Mouse (Mus musculus) hindbrain, embryonic 16.5 days (tissue): ENCODE data around the gene Gc. TPM values are rescaled to one million over a fixed set of nuclear protein-coding genes. Genes with fewer than 3 reads are reported as not detected.
A peak's percentile ranks its signal among the peaks of the same experiment; 100 is the strongest.

ENCODE experiments used
- ATAC-seq: fragments of 200-750 bp; cut with Nextera tagmentation; 2 replicates; pipeline ENCODE4 v1.8.0; 2017; ENCODE audit warnings: moderate TSS enrichment, moderate library complexity
- H3K27ac ChIP-seq: fragments of 300-500 bp; sonication (generic); 2 replicates; pipeline ENCODE4 v1.5.1; 2014; ENCODE audit warnings: low read depth, mild to moderate bottlenecking, control low read depth, low read length, moderate library complexity
- H3K27me3 ChIP-seq: fragments of 300-500 bp; sonication (generic); replicated peaks from 2 replicates; pipeline ENCODE4 v1.6.1; 2014; ENCODE audit warnings: low read length; ENCODE audit not compliant: control insufficient read depth, insufficient read depth
- H3K36me3 ChIP-seq: fragments of 300-500 bp; sonication (generic); 2 replicates; pipeline ENCODE4 v1.6.1; 2014; ENCODE audit warnings: mild to moderate bottlenecking, low read length, moderate library complexity, mixed read lengths; ENCODE audit not compliant: control insufficient read depth, insufficient read depth
- H3K4me1 ChIP-seq: fragments of 300-500 bp; sonication (generic); 2 replicates; pipeline ENCODE4 v1.6.1; 2014; ENCODE audit warnings: low read depth, low read length; ENCODE audit not compliant: control insufficient read depth, insufficient read depth
- H3K4me2 ChIP-seq: fragments of 300-500 bp; sonication (generic); 2 replicates; pipeline ENCODE4 v1.6.1; 2014; ENCODE audit warnings: mild to moderate bottlenecking, low read length, control low read depth, moderate library complexity
- H3K4me3 ChIP-seq: fragments of 300-500 bp; sonication (generic); 2 replicates; pipeline ENCODE4 v1.5.1; 2014; ENCODE audit warnings: mild to moderate bottlenecking, low read length, control low read depth, moderate library complexity
- H3K9ac ChIP-seq: fragments of 300-500 bp; sonication (generic); 2 replicates; pipeline ENCODE4 v1.6.1; 2014; ENCODE audit warnings: low read depth, mild to moderate bottlenecking, control low read depth, low read length, moderate library complexity
- H3K9me3 ChIP-seq: fragments of 300-500 bp; sonication (generic); 2 replicates; pipeline ENCODE4 v1.6.1; 2014; ENCODE audit warnings: mild to moderate bottlenecking, low read length, moderate library complexity; ENCODE audit not compliant: control insufficient read depth
- WGBS: fragments of 180-500 bp; shearing (Covaris S2); extraction: QIAGEN DNeasy Blood & Tissue Kit; methylation state at CpG from one replicate; pipeline ENCODE4 v1.1.7; 2014; 5-methylcytosine and 5-hydroxymethylcytosine counted together
- polyA plus RNA-seq: library from polyadenylated mRNA; unstranded; fragments of >200 nt; fragmentation: Nextera tagmentation; extraction: Ambion mirVana; gene quantifications from 2 replicates; pipeline ENCODE4 v1.2.1, GENCODE M21; 2015

The Gc gene
- polyA plus RNA-seq, 1 experiment from 2014 or later = 0.55 TPM

DNA sequence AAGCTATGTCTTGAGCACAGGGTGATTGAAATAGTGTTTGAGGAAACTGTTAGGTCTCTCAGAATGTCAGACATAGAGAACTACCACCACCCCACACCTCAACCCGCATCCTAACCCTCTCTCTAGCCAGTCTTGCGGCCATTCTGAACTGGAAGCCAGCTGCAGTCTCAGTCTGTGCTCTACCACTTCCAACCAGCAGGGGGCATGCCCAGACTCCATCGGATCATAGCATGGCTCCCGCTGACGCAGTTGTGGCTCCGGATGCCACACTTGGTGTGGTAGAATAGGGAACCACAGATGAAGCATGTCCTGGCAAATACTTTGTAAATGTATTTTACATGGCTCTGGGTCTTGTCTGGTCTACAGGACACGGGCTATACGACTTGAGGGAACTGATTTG is 2.2 kb downstream of the Gc start:
- Histone ChIP-seq H3K9ac (no peak overlapping the region), H3K9me3 (no peaks in the 10 kb centered on the region), H3K36me3 (no peaks in the 10 kb centered on the region), H3K4me1 (no peaks in the 10 kb centered on the region), H3K27me3 (no peaks in the 10 kb centered on the region), H3K4me3 (no peak overlapping the region), H3K4me2 (no peak overlapping the region), H3K27ac (no peak overlapping the region)
- WGBS = 51% methylated on average over 8 of the region's 8 CpGs
- no peak for ATAC-seq

- Histone ChIP-seq H3K4me1 (no peaks in the 10 kb centered on the region), H3K4me2 (no peak overlapping the region), H3K9me3 (no peaks in the 10 kb centered on the region), H3K9ac (no peak overlapping the region), H3K36me3 (no peaks in the 10 kb centered on the region), H3K4me3 (no peak overlapping the region), H3K27me3 (no peaks in the 10 kb centered on the region), H3K27ac (no peak overlapping the region)
- no peak for ATAC-seq
Observed at GRCm38 (mm10) chr5:89450798-89451197, 6.9 kb downstream of the Gc start.

GRCm38 (mm10) chr5:89449325-89449724 is 8.4 kb downstream of the Gc start:
- Histone ChIP-seq H3K9me3 (no peaks in the 10 kb centered on the region), H3K27ac (no peak overlapping the region), H3K27me3 (no peaks in the 10 kb centered on the region), H3K4me3 (no peak overlapping the region), H3K36me3 (no peaks in the 10 kb centered on the region), H3K4me1 (no peaks in the 10 kb centered on the region), H3K4me2 (no peak overlapping the region), H3K9ac (no peak overlapping the region)
- 94% methylated on average over 9 of the region's 9 CpGs for WGBS
- ATAC-seq = no peak

DNA sequence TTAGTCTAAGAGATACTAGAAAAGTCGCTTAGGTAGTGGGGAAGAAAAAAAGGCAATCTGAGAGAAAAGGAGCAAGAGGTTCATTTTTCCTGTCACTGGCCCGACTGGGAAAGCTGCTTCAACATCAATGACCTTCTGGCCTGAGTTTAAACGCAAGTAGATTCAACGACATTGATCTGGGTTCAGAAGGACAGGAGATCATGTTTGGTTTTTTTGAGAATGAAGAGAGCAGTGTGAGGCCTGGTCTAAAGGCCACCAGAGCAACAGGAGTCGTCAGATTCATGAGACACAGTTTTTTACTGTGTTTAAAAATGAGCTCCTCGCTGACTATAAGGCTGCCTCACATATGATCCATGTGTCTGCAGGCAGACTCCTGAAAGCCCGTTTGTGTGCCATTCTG is 9.7 kb downstream of the Gc start:
- Histone ChIP-seq H3K4me3 (no peak overlapping the region), H3K9me3 (no peaks in the 10 kb centered on the region), H3K4me1 (no peaks in the 10 kb centered on the region), H3K9ac (no peak overlapping the region), H3K4me2 (no peak overlapping the region), H3K27ac (no peak overlapping the region), H3K36me3 (no peaks in the 10 kb centered on the region), H3K27me3 (no peaks in the 10 kb centered on the region)
- WGBS = 76% methylated on average over 7 of the region's 7 CpGs
- ATAC-seq = no peak

- no peak for ATAC-seq
- 82% methylated on average over 4 of the region's 4 CpGs for WGBS
- Histone ChIP-seq H3K4me2 (no peak overlapping the region), H3K9ac (no peak overlapping the region), H3K36me3 (no peaks in the 10 kb centered on the region), H3K27me3 (no peaks in the 10 kb centered on the region), H3K4me3 (no peak overlapping the region), H3K9me3 (no peaks in the 10 kb centered on the region), H3K4me1 (no peaks in the 10 kb centered on the region), H3K27ac (no peak overlapping the region)
Observed at GRCm38 (mm10) chr5:89444360-89444759, 13.3 kb downstream of the Gc start.

- H3K9ac ChIP-seq = no peak overlapping the region
- 51% methylated on average over 1 of the region's 1 CpGs for WGBS
- H3K36me3 ChIP-seq = no peaks in the 10 kb centered on the region
- no peak overlapping the region for H3K4me3 ChIP-seq
- H3K27me3 ChIP-seq = no peaks in the 10 kb centered on the region
- no peak overlapping the region for H3K4me2 ChIP-seq
- H3K4me1 ChIP-seq = no peaks in the 10 kb centered on the region
- no peak overlapping the region for H3K27ac ChIP-seq
- no peak for ATAC-seq
- no peaks in the 10 kb centered on the region for H3K9me3 ChIP-seq
Observed at GRCm38 (mm10) chr5:89411536-89411935, 46.2 kb downstream of the Gc start.

- H3K36me3 ChIP-seq = no peaks in the 10 kb centered on the region
- H3K27me3 ChIP-seq = no peaks in the 10 kb centered on the region
- no peak overlapping the region for H3K4me3 ChIP-seq
- no peak for ATAC-seq
- H3K4me1 ChIP-seq = no peaks in the 10 kb centered on the region
- H3K4me2 ChIP-seq = no peak overlapping the region
- H3K27ac ChIP-seq = no peak overlapping the region
- no peaks in the 10 kb centered on the region for H3K9me3 ChIP-seq
- no peak overlapping the region for H3K9ac ChIP-seq
Observed at GRCm38 (mm10) chr5:89407376-89408082, 50.2 kb downstream of the Gc start.

GRCm38 (mm10) chr5:89405132-89405531 is 52.6 kb downstream of the Gc start:
- Histone ChIP-seq H3K9ac (no peak overlapping the region), H3K4me2 (no peak overlapping the region), H3K4me3 (no peak overlapping the region), H3K27me3 (no peaks in the 10 kb centered on the region), H3K4me1 (no peaks in the 10 kb centered on the region), H3K36me3 (no peaks in the 10 kb centered on the region), H3K9me3 (no peaks in the 10 kb centered on the region), H3K27ac (no peak overlapping the region)
- no peak for ATAC-seq
- WGBS = 84% methylated on average over 1 of the region's 1 CpGs

DNA sequence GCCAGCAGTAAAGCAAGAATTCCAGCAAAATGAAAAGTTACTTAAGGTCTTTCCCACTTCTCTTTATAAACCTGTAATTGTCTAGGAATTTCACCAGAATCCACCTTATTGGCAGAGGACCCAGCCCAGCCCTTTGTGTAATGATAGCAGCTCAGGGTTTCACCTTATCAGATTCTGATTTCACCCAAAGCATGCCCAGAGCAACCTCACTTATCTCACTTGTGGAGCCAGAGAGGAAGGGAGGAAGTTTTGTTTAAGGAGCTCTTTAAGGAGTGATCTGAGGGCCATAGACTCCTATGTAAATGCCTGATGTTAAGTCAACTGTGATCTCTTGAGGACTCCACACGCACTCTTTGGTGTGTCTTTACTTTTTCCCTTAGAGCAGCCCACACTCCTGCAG is 67.3 kb downstream of the Gc start:
- H3K36me3 ChIP-seq = no peaks in the 10 kb centered on the region
- ATAC-seq = no peak

DNA sequence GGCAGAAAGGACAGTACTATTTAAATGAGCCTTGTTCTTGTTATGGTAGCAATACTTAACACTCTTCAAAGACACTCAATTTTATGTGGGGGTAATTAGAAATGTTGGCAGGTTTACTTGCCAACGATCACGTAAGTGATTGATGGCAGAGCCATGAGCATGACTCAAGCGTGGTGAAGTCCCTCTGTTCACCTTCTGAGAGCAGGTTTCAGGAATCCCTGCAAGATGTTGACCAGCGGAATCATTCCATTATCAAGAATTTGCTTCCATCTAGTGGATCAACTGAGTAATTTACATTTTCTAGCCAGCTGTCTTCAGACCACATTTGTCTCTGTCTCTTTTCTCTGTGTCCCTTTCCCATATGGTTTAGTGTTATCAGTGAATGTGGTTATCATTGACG is 73.5 kb downstream of the Gc start:
- peak; percentile 89 for ATAC-seq
- H3K27ac ChIP-seq = no peak overlapping the region
- H3K27me3 ChIP-seq = no peaks in the 10 kb centered on the region
- 42% methylated on average over 5 of the region's 5 CpGs for WGBS
- no peak overlapping the region for H3K4me2 ChIP-seq
- H3K36me3 ChIP-seq = no peaks in the 10 kb centered on the region
- no peaks in the 10 kb centered on the region for H3K9me3 ChIP-seq
- H3K9ac ChIP-seq = no peak overlapping the region
- H3K4me1 ChIP-seq = no peaks in the 10 kb centered on the region
- no peak overlapping the region for H3K4me3 ChIP-seq

More for the DNA sequence above, 67.3 kb downstream of the Gc start:
- Histone ChIP-seq H3K27me3 (no peaks in the 10 kb centered on the region), H3K4me3 (no peak overlapping the region), H3K9ac (no peak overlapping the region), H3K27ac (no peak overlapping the region), H3K4me1 (no peaks in the 10 kb centered on the region), H3K4me2 (no peak overlapping the region), H3K9me3 (no peaks in the 10 kb centered on the region)
- WGBS = 72% methylated on average over 1 of the region's 1 CpGs
